29 mouse cellular contexts compared by ENCODE assay signal in the genomic region with DNA sequence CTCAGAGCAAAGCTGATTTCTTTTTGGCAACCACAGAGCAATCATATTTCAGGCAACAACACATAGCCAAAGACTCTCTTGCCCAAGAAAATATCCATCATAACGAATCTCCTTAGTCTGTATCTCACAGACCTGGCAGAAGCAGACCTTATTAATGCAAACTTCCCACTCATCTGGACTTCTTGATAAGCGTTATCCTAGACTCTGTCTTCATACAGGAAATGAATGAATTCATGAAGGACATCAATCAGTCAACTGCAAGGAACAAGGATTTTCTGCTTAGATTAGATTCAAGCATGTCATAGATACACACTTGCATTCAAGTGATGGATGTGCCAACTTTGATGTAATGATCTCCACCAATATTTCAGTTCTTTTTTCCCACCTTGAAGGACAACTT.
"Had no signal": no experiment of that assay in that cellular context is flagged by ENCODE, and none has a peak within 500 bp of the region (broad histone marks: within the 10 kb centered on the region; RNA-seq: fewer than 3 reads in every experiment).

No protein-coding gene starts in this region.

- ATAC-seq: liver, embryonic 12.5 days; liver, postnatal 0 days; midbrain, embryonic 13.5 days; midbrain, embryonic 15.5 days; midbrain, embryonic 16.5 days had no signal

- H3K36me3 ChIP-seq: limb, embryonic 10.5 days; limb, embryonic 12.5 days; limb, embryonic 13.5 days; limb, embryonic 15.5 days; liver, embryonic 12.5 days; liver, embryonic 13.5 days; liver, embryonic 15.5 days; lung, embryonic 15.5 days; midbrain, embryonic 10.5 days; midbrain, embryonic 12.5 days; midbrain, embryonic 13.5 days; midbrain, embryonic 15.5 days; neural tube, embryonic 12.5 days had no signal

- H3K4me1 ChIP-seq: limb, embryonic 10.5 days; limb, embryonic 12.5 days; limb, embryonic 13.5 days; limb, embryonic 15.5 days; liver, embryonic 12.5 days; liver, embryonic 13.5 days; liver, embryonic 15.5 days; lung, embryonic 15.5 days; megakaryocyte, embryonic 14.5 days; midbrain, embryonic 10.5 days; midbrain, embryonic 12.5 days; midbrain, embryonic 13.5 days; midbrain, embryonic 15.5 days; neural tube, embryonic 12.5 days had no signal

- H3K27ac ChIP-seq: left cerebral cortex, adult 2 months; limb, embryonic 10.5 days; limb, embryonic 12.5 days; limb, embryonic 13.5 days; limb, embryonic 15.5 days; liver, embryonic 12.5 days; liver, embryonic 13.5 days; liver, embryonic 14.5 days; liver, embryonic 15.5 days; lung, embryonic 15.5 days; macrophage; midbrain, embryonic 10.5 days; midbrain, embryonic 12.5 days; midbrain, embryonic 13.5 days; midbrain, embryonic 15.5 days; neural tube, embryonic 12.5 days had no signal

- H3K9ac ChIP-seq: limb, embryonic 12.5 days; limb, embryonic 13.5 days; limb, embryonic 15.5 days; liver, embryonic 12.5 days; liver, embryonic 13.5 days; liver, embryonic 14.5 days; liver, embryonic 15.5 days; liver, postnatal 0 days; lung, embryonic 14.5 days; lung, embryonic 15.5 days; midbrain, embryonic 12.5 days; midbrain, embryonic 13.5 days; midbrain, embryonic 15.5 days; neural tube, embryonic 12.5 days had no signal

- H3K27me3 ChIP-seq: limb, embryonic 12.5 days; limb, embryonic 13.5 days; limb, embryonic 15.5 days; liver, embryonic 12.5 days; liver, embryonic 13.5 days; liver, embryonic 15.5 days; lung, embryonic 15.5 days; megakaryocyte, embryonic 14.5 days; midbrain, embryonic 12.5 days; midbrain, embryonic 13.5 days; midbrain, embryonic 15.5 days; neural tube, embryonic 12.5 days had no signal

- H3K9me3 ChIP-seq: limb, embryonic 10.5 days; limb, embryonic 12.5 days; limb, embryonic 13.5 days; limb, embryonic 15.5 days; liver, embryonic 12.5 days; liver, embryonic 13.5 days; liver, embryonic 15.5 days; lung, embryonic 15.5 days; megakaryocyte, embryonic 14.5 days; midbrain, embryonic 10.5 days; midbrain, embryonic 12.5 days; midbrain, embryonic 13.5 days; midbrain, embryonic 15.5 days; neural tube, embryonic 12.5 days had no signal

- H3K4me2 ChIP-seq: limb, embryonic 12.5 days; limb, embryonic 13.5 days; limb, embryonic 15.5 days; liver, embryonic 11.5 days; liver, embryonic 12.5 days; liver, embryonic 13.5 days; liver, embryonic 15.5 days; lung, embryonic 14.5 days; lung, embryonic 15.5 days; midbrain, embryonic 11.5 days; midbrain, embryonic 12.5 days; midbrain, embryonic 13.5 days; midbrain, embryonic 15.5 days; neural tube, embryonic 12.5 days had no signal

- DNase-seq: left cerebral cortex, postnatal 4 days; liver; liver, embryonic 13.5 days; liver, postnatal 0 days; lung, adult 2 months; lung, postnatal 14 days; lung, postnatal 4 days; midbrain, embryonic 14.5 days had no signal

- H3K4me3 ChIP-seq: left cerebral cortex, adult 2 months; limb, embryonic 10.5 days; limb, embryonic 12.5 days; limb, embryonic 13.5 days; limb, embryonic 15.5 days; liver, embryonic 12.5 days; liver, embryonic 13.5 days; liver, embryonic 15.5 days; lung, embryonic 15.5 days; megakaryocyte, embryonic 14.5 days; midbrain, embryonic 10.5 days; midbrain, embryonic 12.5 days; midbrain, embryonic 13.5 days; midbrain, embryonic 15.5 days; myocyte; neural tube, embryonic 12.5 days had no signal
